Mouse (Mus musculus) CH12.LX (cell line): ENCODE results near the gene Megf11. TPM values are rescaled to one million over a fixed set of nuclear protein-coding genes. Genes with fewer than 3 reads are reported as not detected.

Experiments
- DNase-seq: peaks from one replicate; pipeline ENCODE4 v3.0.0-alpha.2; 2013; ENCODE audit errors: extremely low read depth
- H3K27ac ChIP-seq: 2 replicates; pipeline ENCODE4 v1.5.1; 2012; ENCODE audit warnings: low read depth, mild to moderate bottlenecking, control low read depth, moderate library complexity; ENCODE audit not compliant: insufficient read depth
- H3K27me3 ChIP-seq: replicated peaks from 2 replicates; pipeline ENCODE3; 2012; ENCODE audit warnings: inconsistent platforms
- H3K36me3 ChIP-seq, 2 experiments: replicated peaks in 1 of 2; 2 replicates each; pipeline versions ENCODE3 to v1.6.1; 2012; ENCODE audit warnings: inconsistent platforms in 1 of 2, low read length in 1 of 2, mild to moderate bottlenecking in 1 of 2, mixed read lengths in 1 of 2, moderate library complexity in 1 of 2; ENCODE audit not compliant: control insufficient read depth in 1 of 2, insufficient read depth in 1 of 2
- H3K4me1 ChIP-seq, 2 experiments: 2 replicates each; pipeline ENCODE4 v1.6.1; 2012; ENCODE audit warnings: inconsistent platforms in 1 of 2, moderate library complexity in 1 of 2; ENCODE audit not compliant: insufficient read depth in 2 of 2, control insufficient read depth in 1 of 2
- H3K4me2 ChIP-seq: 2 replicates; pipeline ENCODE4 v1.6.1; 2012; ENCODE audit warnings: low read depth, mild to moderate bottlenecking, control low read depth; ENCODE audit not compliant: poor library complexity, insufficient read depth, severe bottlenecking
- H3K4me3 ChIP-seq, 3 experiments: fragments of 150-350 bp in 1 of 3; sonication (generic) in 1 of 3; replicated peaks in 1 of 3; 2 replicates each; pipeline versions ENCODE3 to v1.5.1; 2011 to 2012; ENCODE audit warnings: low read depth in 2 of 3, low read length in 2 of 3, mild to moderate bottlenecking in 2 of 3, moderate library complexity in 2 of 3, control low read depth in 1 of 3, improper control_type of control experiment in 1 of 3, inconsistent platforms in 1 of 3, mixed read lengths in 1 of 3; ENCODE audit not compliant: poor library complexity in 1 of 3
- H3K79me2 ChIP-seq: replicated peaks from 2 replicates; pipeline ENCODE4 v1.6.1; 2012; ENCODE audit warnings: mild to moderate bottlenecking, moderate library complexity; ENCODE audit not compliant: control insufficient read depth, poor library complexity, insufficient read depth, severe bottlenecking; ENCODE audit errors: extremely low read depth
- H3K9ac ChIP-seq: 2 replicates; pipeline ENCODE4 v1.6.1; 2012; ENCODE audit warnings: low read depth, mild to moderate bottlenecking, control low read depth, moderate library complexity; ENCODE audit not compliant: insufficient read depth
- H3K9me3 ChIP-seq: replicated peaks from 2 replicates; pipeline ENCODE3; 2012; ENCODE audit warnings: low read length, inconsistent platforms, mixed read lengths
- E2F4 ChIP-seq: IDR thresholded peaks from 2 replicates; pipeline ENCODE4 v1.6.1; 2011; ENCODE audit warnings: low read depth, low read length, improper control_type of control experiment; ENCODE audit not compliant: insufficient replicate concordance
- ELF1 ChIP-seq: IDR thresholded peaks from 2 replicates; pipeline ENCODE4 v1.6.1; 2014; ENCODE audit warnings: low read depth, mild to moderate bottlenecking, inconsistent platforms, low read length, improper control_type of control experiment
- IRF4 ChIP-seq: IDR thresholded peaks from 2 replicates; pipeline ENCODE4 v1.6.1; 2014; ENCODE audit warnings: low read depth, mild to moderate bottlenecking, inconsistent platforms, low read length, improper control_type of control experiment
- KAT2A ChIP-seq: IDR thresholded peaks from 2 replicates; pipeline ENCODE4 v1.6.1; 2012; ENCODE audit warnings: low read length, improper control_type of control experiment, inconsistent platforms; ENCODE audit not compliant: insufficient replicate concordance
- MEF2A ChIP-seq: IDR thresholded peaks from 2 replicates; pipeline ENCODE4 v1.6.1; 2014; ENCODE audit warnings: low read depth, mild to moderate bottlenecking, inconsistent platforms, low read length, improper control_type of control experiment, borderline replicate concordance
- MXI1 ChIP-seq: IDR thresholded peaks from 2 replicates; pipeline ENCODE4 v1.6.1; 2011; ENCODE audit warnings: mild to moderate bottlenecking, low read depth, low read length, improper control_type of control experiment
- NELFE ChIP-seq: IDR thresholded peaks from 2 replicates; pipeline ENCODE4 v1.6.1; 2011; ENCODE audit warnings: low read depth, low read length, improper control_type of control experiment
- POLR2A ChIP-seq: IDR thresholded peaks from 2 replicates; pipeline ENCODE4 v1.6.1; 2011; ENCODE audit warnings: low read depth, mild to moderate bottlenecking, improper control_type of control experiment, low read length
- POLR2AphosphoS2 ChIP-seq: IDR thresholded peaks from 2 replicates; pipeline ENCODE4 v1.6.1; 2011; ENCODE audit warnings: low read depth, low read length, improper control_type of control experiment
- RCOR1 ChIP-seq: conservative IDR thresholded peaks from 2 replicates; pipeline ENCODE4 v1.6.1; 2012; ENCODE audit warnings: low read depth, mild to moderate bottlenecking, inconsistent platforms, low read length, improper control_type of control experiment
- SIN3A ChIP-seq: IDR thresholded peaks from 2 replicates; pipeline ENCODE4 v1.6.1; 2012; ENCODE audit warnings: low read length, improper control_type of control experiment, inconsistent platforms
- TBP ChIP-seq: conservative IDR thresholded peaks from 2 replicates; pipeline ENCODE4 v1.6.1; 2011; ENCODE audit warnings: low read depth, low read length, improper control_type of control experiment
- TCF12 ChIP-seq: IDR thresholded peaks from 2 replicates; pipeline ENCODE4 v1.6.1; 2014; ENCODE audit warnings: low read depth, mild to moderate bottlenecking, inconsistent platforms, low read length, improper control_type of control experiment
- UBTF ChIP-seq: IDR thresholded peaks from 2 replicates; pipeline ENCODE4 v1.6.1; 2012; ENCODE audit warnings: low read depth, mild to moderate bottlenecking, inconsistent platforms, low read length, improper control_type of control experiment, moderate library complexity
- USF2 ChIP-seq: conservative IDR thresholded peaks from 2 replicates; pipeline ENCODE4 v1.6.1; 2011; ENCODE audit warnings: low read depth, low read length, improper control_type of control experiment
- ZKSCAN1 ChIP-seq: IDR thresholded peaks from 2 replicates; pipeline ENCODE4 v1.6.1; 2012; ENCODE audit warnings: low read depth, inconsistent platforms, low read length, improper control_type of control experiment, borderline replicate concordance
- ZMIZ1 ChIP-seq: IDR thresholded peaks from 2 replicates; pipeline ENCODE4 v1.6.1; 2012; ENCODE audit warnings: low read depth, mild to moderate bottlenecking, inconsistent platforms, low read length, improper control_type of control experiment
- dilution Hi-C: fragments of 300-500 bp; cut with MboI; formaldehyde crosslinking; loops from 2 replicates; pipeline ENCODE4 v1.14.3; 2020; ENCODE audit warnings: low sequenced_read_pairs; ENCODE audit not compliant: extremely low pct_unique_long_range_greater_than_20kb, extremely low pct_ligation_motif_present
- in situ Hi-C: fragments of 300-500 bp; cut with MboI; formaldehyde crosslinking; loops from 3 replicates; pipeline ENCODE4 v1.14.3; 2019; ENCODE audit warnings: low sequenced_read_pairs, low pct_ligation_motif_present, low pct_unique_long_range_greater_than_20kb, mixed read lengths
- polyA plus RNA-seq: library from polyadenylated mRNA; unstranded; fragments of >175 nt; gene quantifications from 2 replicates; pipeline ENCODE4 v1.2.1, GENCODE M21; 2012; ENCODE audit warnings: low read depth; ENCODE audit not compliant: insufficient read length
- total RNA-seq, 2 experiments: library from RNA; depleted of rRNA; stranded (reverse); fragments of 300-350 nt in 1 of 2; fragments of >200 nt in 1 of 2; gene quantifications; 2 replicates each; pipeline ENCODE4 v1.2.3; 2012 to 2014

The Megf11 gene
- total and polyA plus RNA-seq, 3 experiments: 0.04 to 0.59 TPM; not detected in 1

GRCm38 (mm10) chr9:64339361-64339760 lies 46.1 kb upstream of the Megf11 start:
- Histone ChIP-seq H3K79me2 (no peaks in the 10 kb centered on the region; the same call in 1 of the 2 replicates), H3K4me1 (peaks cover 0 to 16% of the 10 kb centered on the region in 2 experiments; a peak in 2 of 4 replicates), H3K9me3 (no peaks in the 10 kb centered on the region), H3K4me3 (peak overlapping the region in 1 of 3 experiments; percentile 52), H3K4me2 (peak overlapping the region; percentile 76), H3K27me3 (no peaks in the 10 kb centered on the region), H3K9ac (peak overlapping the region; percentile 91; the same call in 1 of the 2 replicates), H3K36me3 (peaks cover 0 to 18% of the 10 kb centered on the region in 2 experiments), H3K27ac (no peak overlapping the region)
- dilution Hi-C loops (no loop called here), in situ Hi-C loops (no loop called here)
- TF ChIP-seq POLR2AphosphoS2 (no peak), SIN3A (peak; percentile 4; the same call in 1 of the 2 replicates)
- DNase-seq: no peak

DNA sequence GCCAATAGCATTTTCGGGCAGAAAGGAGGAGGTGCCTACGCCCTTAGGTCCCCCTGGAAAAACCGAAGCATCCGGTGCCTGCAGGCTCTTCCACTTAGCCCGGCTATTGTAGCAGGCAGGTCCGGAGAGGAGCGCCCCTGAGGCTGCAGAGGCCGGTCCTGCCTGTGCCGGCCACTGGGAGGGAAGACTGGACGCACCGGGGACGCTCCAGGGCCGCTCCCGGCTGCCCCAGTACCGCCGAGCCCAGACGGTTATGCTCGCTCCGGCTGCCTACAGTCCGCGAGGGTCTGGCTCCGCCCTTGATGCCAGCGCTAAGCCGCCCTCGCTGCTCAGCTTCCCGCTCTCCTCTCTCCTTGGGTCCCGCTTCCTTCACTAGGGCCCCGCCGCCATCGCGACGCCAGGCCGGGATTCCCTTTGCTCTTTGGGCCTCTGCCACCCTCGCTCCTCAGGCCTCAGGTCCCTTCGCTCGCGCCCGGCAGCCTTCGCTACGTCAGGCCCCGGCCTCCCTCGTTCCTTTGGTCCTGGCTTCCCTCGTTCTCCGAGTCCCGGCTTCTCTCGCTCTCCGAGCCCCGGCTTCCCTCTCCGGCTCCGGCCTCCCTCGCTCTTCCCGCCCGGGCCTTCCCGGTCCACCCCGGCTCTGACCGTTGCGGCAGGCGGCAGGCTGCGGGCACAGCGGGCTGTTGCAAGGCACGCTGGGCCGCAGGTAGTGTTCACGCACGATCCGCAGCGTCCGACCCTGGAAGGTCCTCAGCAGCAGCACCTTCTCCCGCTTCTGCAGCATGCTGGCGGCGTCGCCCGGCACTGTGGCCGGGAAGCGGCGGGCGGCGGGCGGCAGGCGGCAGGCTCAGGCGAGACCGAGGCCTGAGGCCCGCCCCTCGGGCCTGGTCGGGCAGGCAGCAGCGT lies 44.8 kb upstream of the Megf11 start:
- TF ChIP-seq MXI1 (peak; percentile 49; the same call in 1 of the 2 replicates), RCOR1 (no peak), USF2 (no peak), UBTF (peak; percentile 100), IRF4 (peak; percentile 24; the same call in 1 of the 2 replicates), MEF2A (0 out of 2 replicates have a peak, but pooled peaks have one; percentile 32), NELFE (peak; percentile 71; the same call in 1 of the 2 replicates), SIN3A (peak; percentile 58), KAT2A (0 out of 2 replicates have a peak, but pooled peaks have one; percentile 58), E2F4 (no peak), ZKSCAN1 (peak; percentile 25; the same call in 1 of the 2 replicates), TCF12 (peak; percentile 53), TBP (peak; percentile 76; the same call in 1 of the 2 replicates), ZMIZ1 (0 out of 2 replicates have a peak, but pooled peaks have one; percentile 27), POLR2A (peak; percentile 75), ELF1 (no peak)
- dilution Hi-C loops (no loop called here), in situ Hi-C loops (no loop called here)
- Histone ChIP-seq H3K9ac (peak overlapping the region; percentile 91), H3K79me2 (no peaks in the 10 kb centered on the region; the same call in 1 of the 2 replicates), H3K27ac (peak overlapping the region; percentile 91), H3K4me2 (peak overlapping the region; percentile 76; the same call in 1 of the 2 replicates), H3K4me3 (peak overlapping the region; percentile 52 to 95 (median 81)), H3K36me3 (peaks cover 0 to 18% of the 10 kb centered on the region in 2 experiments), H3K27me3 (no peaks in the 10 kb centered on the region), H3K4me1 (peaks cover 0 to 16% of the 10 kb centered on the region in 2 experiments; a peak in 2 of 4 replicates), H3K9me3 (no peaks in the 10 kb centered on the region)
- DNase-seq: peak; percentile 61
